Mouse (Mus musculus): ENCODE data around the gene Nhlh2. TPM values are rescaled to one million over a fixed set of nuclear protein-coding genes. Genes with fewer than 3 reads are reported as not detected.

Nhlh2 gene
- polyA plus RNA-seq, 1 experiment from 2014 or later = 0.13 TPM

DNA sequence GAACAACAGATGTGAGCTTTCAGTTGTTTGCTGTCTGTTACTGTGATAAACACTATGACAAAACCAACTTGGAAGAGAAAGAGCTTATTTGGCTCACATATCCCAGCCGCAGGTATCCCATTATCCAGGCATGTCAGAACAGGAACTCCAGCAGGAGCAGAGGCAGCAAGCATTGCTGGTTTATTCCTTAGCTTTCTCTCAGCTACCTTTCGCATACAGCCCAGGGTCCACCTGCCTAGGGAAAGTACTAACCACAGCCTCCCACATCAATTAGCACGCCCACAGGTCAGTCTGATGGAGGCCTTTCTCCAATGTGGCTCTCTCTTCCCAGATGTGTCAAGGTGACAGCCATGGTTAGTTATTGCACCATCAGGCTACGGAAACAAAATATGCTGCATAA, 31.8 kb downstream of the Nhlh2 start:
- no peaks in the 10 kb centered on the region for H3K27me3 ChIP-seq (ENCODE audit: control insufficient read depth, insufficient read depth, low read length)

DNA sequence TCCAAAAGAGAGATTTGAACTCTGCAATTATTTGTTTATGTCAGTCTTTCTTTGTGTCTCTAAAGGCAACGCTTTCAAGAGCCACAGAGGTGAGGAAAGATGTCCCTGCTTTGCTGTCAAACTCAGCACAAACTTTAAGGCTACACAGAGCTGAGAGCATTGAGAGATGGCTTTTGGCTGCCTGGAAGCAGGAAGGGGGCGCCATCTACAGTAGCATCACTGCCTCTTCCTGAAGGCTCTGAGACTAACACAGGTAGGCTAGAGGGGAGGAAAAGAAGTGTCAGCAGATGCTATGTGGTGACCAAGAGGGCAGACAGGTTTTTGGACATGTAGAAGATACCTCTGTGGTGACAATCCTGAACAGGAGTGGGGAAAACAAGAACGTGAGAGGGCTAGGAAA, 35.2 kb downstream of the Nhlh2 start:
- no peak overlapping the region for H3K9ac ChIP-seq (ENCODE audit: low read length)
- no peaks in the 10 kb centered on the region for H3K9me3 ChIP-seq (ENCODE audit: control insufficient read depth, low read length)
- H3K4me3 ChIP-seq (ENCODE audit: low read depth, low read length) = no peak overlapping the region
- H3K27ac ChIP-seq (replicated peaks; ENCODE audit: low read depth, low read length) = no peak overlapping the region
- DNase-seq (ENCODE audit: low spot score) (no peak), ATAC-seq (ENCODE audit: insufficient number of reproducible peaks, low FRiP score, low TSS enrichment, low read depth) (no peak)
- H3K4me2 ChIP-seq (ENCODE audit: low read depth, severe bottlenecking) = no peak overlapping the region
- WGBS = 35% methylated on average over 3 of the region's 3 CpGs
- no peaks in the 10 kb centered on the region for H3K4me1 ChIP-seq (ENCODE audit: control insufficient read depth, insufficient read depth, low read length)
- H3K27me3 ChIP-seq (ENCODE audit: control insufficient read depth, insufficient read depth, low read length) = no peaks in the 10 kb centered on the region
- H3K36me3 ChIP-seq (ENCODE audit: control insufficient read depth, insufficient read depth, low read length) = no peaks in the 10 kb centered on the region

More for the DNA sequence above, 31.8 kb downstream of the Nhlh2 start:
- Histone ChIP-seq H3K36me3 (ENCODE audit: control insufficient read depth, insufficient read depth, low read length) (no peaks in the 10 kb centered on the region), H3K4me2 (ENCODE audit: low read depth, severe bottlenecking) (no peak overlapping the region), H3K27ac (replicated peaks; ENCODE audit: low read depth, low read length) (no peak overlapping the region), H3K9ac (ENCODE audit: low read length) (no peak overlapping the region), H3K9me3 (ENCODE audit: control insufficient read depth, low read length) (no peaks in the 10 kb centered on the region), H3K4me1 (ENCODE audit: control insufficient read depth, insufficient read depth, low read length) (no peaks in the 10 kb centered on the region), H3K4me3 (ENCODE audit: low read depth, low read length) (no peak overlapping the region)
- ATAC-seq (ENCODE audit: insufficient number of reproducible peaks, low FRiP score, low TSS enrichment, low read depth) (no peak), DNase-seq (ENCODE audit: low spot score) (no peak)
- 82% methylated on average over 4 of the region's 4 CpGs for WGBS

DNA sequence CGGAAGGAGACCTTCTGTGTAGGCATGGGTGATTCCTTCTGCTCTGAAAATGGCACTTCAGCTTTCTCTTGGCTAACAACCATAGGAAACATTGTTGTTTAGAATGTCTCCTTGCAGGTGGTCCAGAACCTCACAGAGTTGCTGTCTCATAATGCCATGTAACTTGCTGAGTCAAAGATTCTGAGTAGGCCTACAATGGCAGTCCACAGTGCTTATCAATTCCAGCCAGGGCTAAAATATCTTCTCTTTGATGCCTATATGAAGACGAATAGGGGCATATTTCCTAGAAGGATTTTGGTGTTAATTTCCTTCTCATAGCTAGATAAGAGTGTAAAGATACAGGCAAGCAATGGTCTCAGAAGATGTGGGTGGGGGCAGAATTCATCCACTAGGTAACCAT, 37.7 kb downstream of the Nhlh2 start:
- H3K9me3 ChIP-seq (ENCODE audit: control insufficient read depth, low read length) = no peaks in the 10 kb centered on the region
- H3K27ac ChIP-seq (replicated peaks; ENCODE audit: low read depth, low read length) = no peak overlapping the region
- H3K9ac ChIP-seq (ENCODE audit: low read length) = no peak overlapping the region
- no peak overlapping the region for H3K4me2 ChIP-seq (ENCODE audit: low read depth, severe bottlenecking)
- DNase-seq (ENCODE audit: low spot score) = no peak
- H3K27me3 ChIP-seq (ENCODE audit: control insufficient read depth, insufficient read depth, low read length) = no peaks in the 10 kb centered on the region
- no peak for ATAC-seq (ENCODE audit: insufficient number of reproducible peaks, low FRiP score, low TSS enrichment, low read depth)
- no peak overlapping the region for H3K4me3 ChIP-seq (ENCODE audit: low read depth, low read length)
- WGBS = 93% methylated on average over 2 of the region's 2 CpGs
- no peaks in the 10 kb centered on the region for H3K4me1 ChIP-seq (ENCODE audit: control insufficient read depth, insufficient read depth, low read length)
- no peaks in the 10 kb centered on the region for H3K36me3 ChIP-seq (ENCODE audit: control insufficient read depth, insufficient read depth, low read length)

DNA sequence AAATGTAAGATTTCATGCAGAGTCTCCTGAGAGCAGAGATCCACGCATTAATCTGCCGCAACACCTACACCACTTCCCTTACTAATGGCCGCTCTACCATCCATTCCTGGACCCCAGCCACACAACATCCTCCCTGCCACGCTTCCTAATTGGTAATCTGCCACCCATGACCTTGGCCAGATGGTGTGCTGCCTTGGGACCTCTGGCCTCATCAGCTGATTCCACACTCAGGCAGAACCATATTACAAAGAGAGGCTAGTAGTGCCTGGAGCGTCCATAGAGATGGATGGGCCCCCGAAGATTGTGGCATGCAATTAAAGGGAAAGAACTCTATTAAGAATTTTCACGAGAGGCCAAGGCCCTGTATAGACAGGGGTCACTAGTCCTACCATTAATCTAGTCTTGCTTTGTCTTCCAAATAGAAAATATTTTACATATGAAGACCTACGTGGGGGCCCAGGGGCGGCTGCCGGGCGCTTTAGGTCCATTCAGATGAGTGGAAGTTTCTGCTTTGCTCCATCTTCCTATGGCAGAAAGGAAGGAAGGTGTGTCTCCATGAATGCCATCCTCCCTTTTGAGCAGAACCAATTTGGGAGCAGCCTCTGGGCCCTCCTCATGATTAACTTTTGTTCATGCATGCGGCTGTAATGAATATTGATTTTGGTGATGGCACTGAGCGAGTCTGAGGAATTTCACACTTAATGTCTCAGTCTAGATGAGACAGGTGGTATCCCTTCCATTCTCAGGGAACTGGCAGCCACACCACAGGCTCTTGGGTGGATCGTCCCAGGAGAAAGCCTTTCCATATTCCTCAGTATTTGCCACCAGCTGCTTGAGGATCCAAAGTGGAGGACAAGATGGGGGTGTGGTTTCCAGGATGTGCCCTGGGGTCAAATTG, 39.6 kb downstream of the Nhlh2 start:
- Histone ChIP-seq H3K4me2 (ENCODE audit: low read depth, severe bottlenecking) (no peak overlapping the region), H3K9me3 (ENCODE audit: control insufficient read depth, low read length) (no peaks in the 10 kb centered on the region), H3K27ac (replicated peaks; ENCODE audit: low read depth, low read length) (no peak overlapping the region), H3K27me3 (ENCODE audit: control insufficient read depth, insufficient read depth, low read length) (no peaks in the 10 kb centered on the region), H3K4me1 (ENCODE audit: control insufficient read depth, insufficient read depth, low read length) (no peaks in the 10 kb centered on the region), H3K36me3 (ENCODE audit: control insufficient read depth, insufficient read depth, low read length) (no peaks in the 10 kb centered on the region), H3K4me3 (ENCODE audit: low read depth, low read length) (no peak overlapping the region), H3K9ac (ENCODE audit: low read length) (no peak overlapping the region)
- ATAC-seq (ENCODE audit: insufficient number of reproducible peaks, low FRiP score, low TSS enrichment, low read depth) (no peak), DNase-seq (ENCODE audit: low spot score) (no peak)
- 82% methylated on average over 14 of the region's 14 CpGs for whole genome bisulfite sequencing

DNA sequence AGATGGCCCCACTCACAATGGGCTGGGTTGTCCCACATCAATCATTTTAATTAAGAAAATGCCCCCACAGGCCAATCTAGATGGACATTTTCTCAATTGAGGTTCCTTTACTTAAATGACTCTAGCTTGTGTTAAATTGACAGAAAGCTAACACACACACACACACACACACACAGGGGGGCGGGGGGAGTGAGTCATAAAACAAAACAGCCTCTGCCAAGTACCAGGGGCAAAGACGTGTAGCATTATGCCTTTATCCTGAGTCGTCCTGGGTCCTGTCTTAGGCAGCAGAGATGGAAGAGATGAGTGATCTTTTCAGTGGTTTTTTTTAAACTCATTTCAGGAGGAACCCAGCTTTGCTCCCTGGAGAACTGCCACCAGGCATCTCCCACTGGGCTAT, 42.2 kb downstream of the Nhlh2 start:
- no peaks in the 10 kb centered on the region for H3K9me3 ChIP-seq (ENCODE audit: control insufficient read depth, low read length)
- H3K27me3 ChIP-seq (ENCODE audit: control insufficient read depth, insufficient read depth, low read length) = no peaks in the 10 kb centered on the region
- no peaks in the 10 kb centered on the region for H3K36me3 ChIP-seq (ENCODE audit: control insufficient read depth, insufficient read depth, low read length)
- 43% methylated on average over 3 of the region's 3 CpGs for WGBS
- DNase-seq (ENCODE audit: low spot score) (no peak), ATAC-seq (ENCODE audit: insufficient number of reproducible peaks, low FRiP score, low TSS enrichment, low read depth) (no peak)
- no peaks in the 10 kb centered on the region for H3K4me1 ChIP-seq (ENCODE audit: control insufficient read depth, insufficient read depth, low read length)
- no peak overlapping the region for H3K4me2 ChIP-seq (ENCODE audit: low read depth, severe bottlenecking)
- H3K27ac ChIP-seq (replicated peaks; ENCODE audit: low read depth, low read length) = no peak overlapping the region
- no peak overlapping the region for H3K4me3 ChIP-seq (ENCODE audit: low read depth, low read length)
- H3K9ac ChIP-seq (ENCODE audit: low read length) = no peak overlapping the region

DNA sequence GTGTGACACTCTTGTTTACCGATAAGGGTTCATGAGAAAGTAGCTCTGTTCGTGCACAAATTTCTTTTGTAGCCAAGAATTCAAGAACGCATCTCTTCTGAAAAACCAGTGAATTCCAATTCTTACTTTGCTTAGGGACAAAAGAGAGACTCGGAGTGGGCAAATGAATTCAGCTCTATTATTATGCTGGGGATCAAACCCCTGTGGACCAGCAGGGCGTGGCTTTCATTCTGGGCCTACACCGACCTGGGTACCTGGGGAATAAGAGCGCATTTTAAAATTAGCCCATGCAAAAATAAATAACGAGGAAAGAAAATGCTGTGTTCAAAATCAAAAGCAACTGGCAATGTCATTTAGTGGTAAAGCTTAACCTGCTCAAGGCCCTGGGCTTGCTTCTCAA, 43.4 kb downstream of the Nhlh2 start:
- H3K4me2 ChIP-seq (ENCODE audit: low read depth, severe bottlenecking) = no peak overlapping the region
- no peaks in the 10 kb centered on the region for H3K27me3 ChIP-seq (ENCODE audit: control insufficient read depth, insufficient read depth, low read length)
- 62% methylated on average over 8 of the region's 8 CpGs for WGBS
- H3K9ac ChIP-seq (ENCODE audit: low read length) = no peak overlapping the region
- no peak for ATAC-seq (ENCODE audit: insufficient number of reproducible peaks, low FRiP score, low TSS enrichment, low read depth)
- H3K36me3 ChIP-seq (ENCODE audit: control insufficient read depth, insufficient read depth, low read length) = no peaks in the 10 kb centered on the region
- no peak overlapping the region for H3K4me3 ChIP-seq (ENCODE audit: low read depth, low read length)
- H3K27ac ChIP-seq (replicated peaks; ENCODE audit: low read depth, low read length) = no peak overlapping the region
- no peak for DNase-seq (ENCODE audit: low spot score)
- H3K4me1 ChIP-seq (ENCODE audit: control insufficient read depth, insufficient read depth, low read length) = no peaks in the 10 kb centered on the region
- no peaks in the 10 kb centered on the region for H3K9me3 ChIP-seq (ENCODE audit: control insufficient read depth, low read length)

DNA sequence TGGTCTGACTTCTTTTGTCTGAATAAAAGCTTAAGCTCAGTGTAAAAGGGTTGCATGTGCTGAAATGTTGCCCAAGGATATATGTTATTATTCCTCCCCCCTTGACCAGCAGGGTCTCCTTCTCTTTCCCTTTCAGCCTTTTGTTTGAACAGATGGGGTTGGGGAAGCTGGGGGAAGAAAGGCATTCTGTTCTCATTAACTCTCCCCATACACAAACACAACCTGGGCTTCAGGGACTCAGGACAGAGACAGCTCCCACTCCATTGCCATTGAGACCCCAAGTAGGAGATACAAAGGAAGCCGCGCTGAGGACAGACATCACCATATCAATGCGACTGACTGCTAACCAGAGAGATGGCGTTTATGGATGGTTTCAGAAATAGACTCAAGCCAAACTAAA, 46.0 kb downstream of the Nhlh2 start:
- Histone ChIP-seq H3K4me1 (ENCODE audit: control insufficient read depth, insufficient read depth, low read length) (no peaks in the 10 kb centered on the region), H3K4me2 (ENCODE audit: low read depth, severe bottlenecking) (no peak overlapping the region), H3K9me3 (ENCODE audit: control insufficient read depth, low read length) (no peaks in the 10 kb centered on the region), H3K27me3 (ENCODE audit: control insufficient read depth, insufficient read depth, low read length) (no peaks in the 10 kb centered on the region), H3K9ac (ENCODE audit: low read length) (no peak overlapping the region), H3K36me3 (ENCODE audit: control insufficient read depth, insufficient read depth, low read length) (no peaks in the 10 kb centered on the region), H3K4me3 (ENCODE audit: low read depth, low read length) (no peak overlapping the region), H3K27ac (replicated peaks; ENCODE audit: low read depth, low read length) (no peak overlapping the region)
- ATAC-seq (ENCODE audit: insufficient number of reproducible peaks, low FRiP score, low TSS enrichment, low read depth) (no peak), DNase-seq (ENCODE audit: low spot score) (no peak)
- 78% methylated on average over 4 of the region's 4 CpGs for WGBS

DNA sequence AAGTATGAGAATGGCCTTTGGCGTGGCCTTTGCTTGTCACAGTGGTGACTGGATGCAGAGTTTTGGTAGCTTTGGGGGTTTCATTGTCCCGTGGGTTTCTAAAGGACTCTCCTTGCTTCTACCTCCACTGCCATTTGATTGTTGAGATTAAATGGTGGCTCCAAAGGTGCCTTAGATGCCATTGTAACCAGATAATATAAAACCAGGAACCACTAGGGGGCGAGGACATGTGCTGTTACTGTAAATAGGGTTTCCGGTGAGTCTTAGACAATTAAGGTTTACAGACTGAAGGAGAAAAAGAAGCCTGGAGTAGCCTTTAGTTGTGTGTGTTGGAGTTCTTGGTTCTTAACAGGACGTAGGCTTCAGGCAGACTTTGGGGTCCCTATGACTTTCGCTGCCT, 50.2 kb downstream of the Nhlh2 start:
- no peak overlapping the region for H3K9ac ChIP-seq (ENCODE audit: low read length)
- no peaks in the 10 kb centered on the region for H3K9me3 ChIP-seq (ENCODE audit: control insufficient read depth, low read length)
- H3K4me3 ChIP-seq (ENCODE audit: low read depth, low read length) = no peak overlapping the region
- no peaks in the 10 kb centered on the region for H3K27me3 ChIP-seq (ENCODE audit: control insufficient read depth, insufficient read depth, low read length)
- no peaks in the 10 kb centered on the region for H3K36me3 ChIP-seq (ENCODE audit: control insufficient read depth, insufficient read depth, low read length)
- H3K4me2 ChIP-seq (ENCODE audit: low read depth, severe bottlenecking) = no peak overlapping the region
- H3K4me1 ChIP-seq (ENCODE audit: control insufficient read depth, insufficient read depth, low read length) = no peaks in the 10 kb centered on the region
- ATAC-seq (ENCODE audit: insufficient number of reproducible peaks, low FRiP score, low TSS enrichment, low read depth) (no peak), DNase-seq (ENCODE audit: low spot score) (no peak)
- WGBS = 77% methylated on average over 6 of the region's 6 CpGs
- H3K27ac ChIP-seq (replicated peaks; ENCODE audit: low read depth, low read length) = no peak overlapping the region
